Mouse (Mus musculus): Measurements from ENCODE around the gene Galr2.

Galr2 gene

DNA sequence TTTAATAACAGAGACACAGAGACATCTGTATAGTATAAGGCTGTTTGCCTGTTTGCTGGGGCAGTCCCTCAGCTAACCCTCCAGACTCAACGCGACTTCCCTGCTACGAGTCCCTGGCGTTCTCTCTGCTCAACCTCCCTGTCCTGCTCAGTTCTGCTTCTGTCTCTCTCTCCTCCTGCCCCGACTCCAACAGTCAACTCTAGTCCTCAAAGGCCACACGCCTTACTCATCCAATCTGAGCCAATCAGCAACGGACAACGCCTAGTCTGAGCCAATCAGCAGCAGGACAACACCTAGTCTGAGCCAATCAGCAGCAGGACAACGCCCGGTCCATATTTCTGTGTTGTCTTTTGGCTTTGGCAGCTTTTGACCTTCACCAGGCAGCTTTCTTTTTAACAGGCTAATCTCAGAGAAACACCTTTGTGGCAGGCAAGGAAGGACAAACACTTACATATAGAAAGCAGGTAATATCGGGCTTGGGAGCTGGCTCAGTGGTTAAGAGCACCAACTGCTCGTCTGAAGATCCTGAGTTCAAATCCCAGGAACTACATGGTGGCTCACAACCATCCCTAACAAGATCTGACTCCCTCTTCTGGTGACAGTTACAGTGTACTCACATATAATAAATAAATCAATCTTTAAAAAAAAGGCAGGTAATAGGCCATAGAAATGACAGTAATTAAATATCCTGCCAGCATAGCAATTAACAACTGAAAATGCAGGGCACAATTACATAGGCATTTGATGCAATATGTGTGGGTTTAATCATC is 27.2 kb downstream of the Galr2 start:
- no peak for DNase-seq

DNA sequence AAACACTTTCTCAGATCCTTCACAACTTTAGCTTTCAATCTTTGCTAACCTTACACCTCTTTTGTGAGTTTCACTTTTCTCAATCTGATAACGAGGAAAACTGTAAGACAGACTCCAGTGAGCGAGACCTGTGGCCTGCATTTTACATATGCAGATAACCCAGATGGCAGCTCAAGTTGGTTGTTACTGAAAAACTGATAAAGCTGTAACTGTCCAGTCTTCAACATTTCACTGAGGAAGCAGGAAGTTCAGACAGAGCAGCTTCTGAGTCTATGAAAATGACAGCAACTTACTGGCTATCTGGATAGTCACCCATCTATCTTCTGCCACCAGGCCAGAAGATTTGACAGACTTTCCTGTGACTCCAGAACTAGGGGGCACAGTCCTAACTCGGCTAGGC is 28.9 kb downstream of the Galr2 start:
- DNase-seq = no peak

DNA sequence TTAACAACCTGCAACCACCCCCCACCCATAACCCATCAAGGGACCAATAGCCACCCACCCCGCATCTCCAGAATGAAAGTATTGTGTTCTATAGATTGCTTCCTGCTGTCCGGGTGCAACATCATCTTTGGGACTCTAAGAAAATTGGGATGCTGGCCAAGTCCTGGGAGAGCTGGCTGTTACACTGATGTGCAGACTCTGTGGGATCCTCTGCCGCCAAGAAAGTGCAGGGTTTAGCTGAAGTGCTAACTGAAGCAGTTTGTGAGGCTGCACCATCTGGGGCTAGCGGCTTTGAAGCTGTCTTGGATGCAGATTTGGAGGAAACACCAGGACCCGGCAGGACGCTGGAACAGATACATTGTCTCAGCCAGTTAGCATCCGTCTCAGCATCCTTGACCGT is 30.4 kb downstream of the Galr2 start:
- peak; percentile 43 for DNase-seq

DNA sequence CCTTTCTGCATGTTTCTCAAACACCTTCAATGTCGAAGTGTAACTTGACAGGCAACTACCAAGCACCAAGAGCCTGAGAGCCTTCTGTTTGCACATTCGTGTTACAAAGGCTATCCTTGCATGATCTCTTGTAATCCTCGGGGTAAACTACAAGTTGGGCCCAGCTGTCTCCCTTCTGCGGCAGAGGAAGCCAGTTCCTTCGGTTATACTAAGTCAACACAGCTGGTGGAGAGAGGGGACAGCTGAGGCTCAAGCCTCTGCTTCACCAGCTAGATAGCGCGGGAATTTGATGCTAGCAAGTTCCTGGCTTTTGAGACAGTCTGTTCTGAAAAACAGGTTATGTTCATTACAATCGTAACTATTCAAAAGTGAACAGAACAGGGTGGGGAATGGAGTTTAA is 31.6 kb downstream of the Galr2 start:
- DNase-seq = no peak

DNA sequence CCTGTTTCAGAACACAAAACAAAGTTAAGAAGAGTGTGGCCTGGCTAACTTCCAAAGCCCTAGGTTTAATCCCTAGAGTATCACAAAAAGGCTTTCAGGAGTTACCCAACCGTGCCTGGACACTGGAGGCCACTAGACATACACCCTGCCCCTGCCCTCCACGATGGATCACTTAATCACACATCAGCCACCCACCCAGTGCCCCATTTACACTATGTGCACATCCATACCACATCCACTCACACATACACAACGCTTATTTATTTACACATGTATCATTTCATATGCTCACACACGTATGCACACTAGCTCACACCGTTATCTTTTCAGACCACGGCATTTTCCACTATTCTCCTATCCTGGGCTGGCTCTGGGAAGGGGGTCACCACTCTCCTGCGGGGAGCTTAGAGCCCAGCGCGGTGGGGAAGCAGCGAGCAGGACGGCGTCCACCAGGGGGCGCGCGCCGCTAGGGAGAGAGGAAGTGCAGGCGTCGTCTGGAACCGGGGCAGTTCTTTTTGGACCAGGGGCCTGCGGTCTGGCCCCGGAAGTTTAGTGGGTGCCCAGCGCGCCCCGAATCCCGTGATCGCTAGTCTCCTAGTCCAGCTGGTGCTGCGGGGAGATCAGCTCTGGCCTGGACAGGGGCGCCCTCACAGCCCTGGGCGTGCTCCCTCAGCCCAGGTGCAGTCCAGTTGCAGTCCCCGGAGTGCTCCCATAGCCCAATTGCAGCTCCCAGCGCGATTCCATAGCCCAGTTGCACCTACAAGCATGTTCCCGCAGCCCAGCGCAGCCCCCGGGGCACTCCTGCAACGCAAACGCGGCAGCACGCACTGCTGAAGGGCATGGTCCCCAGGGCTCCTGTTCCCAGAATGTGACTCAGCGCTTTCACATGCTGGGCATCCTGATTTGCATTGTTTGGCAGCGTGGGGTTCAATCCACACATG is 38.2 kb downstream of the Galr2 start:
- peak; percentile 99 for DNase-seq

DNA sequence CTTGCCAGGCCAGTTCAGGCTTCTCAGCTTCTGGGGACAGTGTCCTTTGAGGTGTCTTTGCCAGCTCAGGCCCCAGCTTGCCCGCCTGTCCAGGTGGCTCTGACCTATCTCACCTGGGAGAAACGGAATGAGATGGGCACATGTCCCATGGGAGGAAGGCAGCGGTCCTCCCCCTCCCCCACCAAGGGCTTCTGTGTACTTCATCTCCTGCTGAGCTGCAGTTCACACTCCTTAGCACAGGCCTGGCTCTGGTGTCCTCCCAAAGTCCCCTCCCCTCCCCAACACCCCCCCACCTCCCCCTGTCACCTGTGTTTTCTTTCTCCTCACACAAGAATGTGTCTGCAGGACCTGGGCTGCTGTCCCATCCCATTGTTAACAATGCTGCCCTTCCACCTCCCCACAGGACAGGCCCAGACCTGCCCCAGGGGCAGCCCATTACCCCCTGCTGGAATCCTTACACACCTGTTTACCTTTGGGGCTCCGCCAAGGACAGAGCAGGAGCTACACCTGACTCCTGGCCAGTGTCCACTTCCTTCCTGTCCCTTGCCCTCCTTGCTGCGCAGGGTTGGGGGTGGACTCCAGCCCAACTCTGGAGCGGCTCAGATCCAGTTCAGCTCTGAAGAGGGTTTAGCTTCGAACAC is 46.3 kb downstream of the Galr2 start:
- DNase-seq = no peak

DNA sequence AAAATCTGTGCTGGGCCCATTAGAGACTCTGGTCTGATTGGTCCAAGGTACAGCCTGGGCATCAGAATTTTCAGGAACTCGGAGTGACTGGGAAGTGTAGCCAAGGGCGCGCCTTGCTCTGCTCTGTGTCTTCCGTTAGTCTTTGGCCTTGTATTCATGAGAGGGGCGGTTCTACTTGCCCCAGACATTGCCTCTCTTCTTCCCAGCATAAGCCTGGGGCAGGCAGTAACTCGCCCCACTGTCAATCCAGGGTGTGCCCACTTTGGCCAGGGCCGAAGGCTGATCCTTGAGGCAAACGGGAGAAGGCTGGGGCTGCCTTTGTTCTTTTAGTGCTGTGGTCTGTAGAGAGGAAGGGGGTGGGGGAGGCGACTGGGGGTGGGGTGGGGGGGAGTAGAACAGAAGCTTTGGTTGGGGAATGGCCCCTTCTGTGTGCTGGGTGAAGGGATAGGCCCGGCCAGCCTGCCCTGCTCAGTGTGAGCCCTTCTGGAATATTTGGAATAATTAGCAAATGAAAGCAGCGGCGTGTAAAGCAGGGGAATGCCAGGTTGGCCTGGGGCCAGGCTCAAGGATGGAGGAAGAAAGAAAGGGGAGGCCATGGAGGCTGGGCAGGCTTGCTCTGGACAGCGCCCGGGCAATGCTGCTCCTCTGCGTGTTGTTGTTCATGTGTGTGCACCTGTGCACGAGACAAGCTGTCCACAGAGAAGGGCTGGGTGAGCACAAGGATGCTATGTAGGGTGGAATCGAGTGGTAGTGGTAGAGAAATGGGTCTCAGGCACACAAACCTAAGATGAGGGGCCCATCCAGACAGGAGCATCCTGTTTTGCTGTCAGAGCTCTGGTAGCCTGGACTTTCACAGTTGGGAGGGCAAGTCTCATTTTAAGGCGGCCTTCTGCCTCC is 48.8 kb downstream of the Galr2 start:
- DNase-seq = peak; percentile 69

DNA sequence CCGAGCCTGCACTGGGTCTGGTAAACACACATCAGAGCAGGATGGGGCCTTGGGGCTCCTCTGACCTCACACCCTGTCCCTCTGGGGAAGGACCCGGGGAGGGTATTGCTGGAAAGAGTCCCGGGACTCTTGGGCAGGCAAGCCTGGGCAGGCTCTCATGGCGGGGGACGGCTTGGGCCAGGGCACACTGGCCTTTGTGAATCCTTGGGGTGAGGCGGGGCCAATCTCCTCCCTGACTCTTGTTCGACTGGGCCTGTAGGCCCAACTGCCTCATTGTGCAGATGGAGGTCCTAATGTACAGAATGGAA is 49.4 kb downstream of the Galr2 start:
- DNase-seq = no peak

DNA sequence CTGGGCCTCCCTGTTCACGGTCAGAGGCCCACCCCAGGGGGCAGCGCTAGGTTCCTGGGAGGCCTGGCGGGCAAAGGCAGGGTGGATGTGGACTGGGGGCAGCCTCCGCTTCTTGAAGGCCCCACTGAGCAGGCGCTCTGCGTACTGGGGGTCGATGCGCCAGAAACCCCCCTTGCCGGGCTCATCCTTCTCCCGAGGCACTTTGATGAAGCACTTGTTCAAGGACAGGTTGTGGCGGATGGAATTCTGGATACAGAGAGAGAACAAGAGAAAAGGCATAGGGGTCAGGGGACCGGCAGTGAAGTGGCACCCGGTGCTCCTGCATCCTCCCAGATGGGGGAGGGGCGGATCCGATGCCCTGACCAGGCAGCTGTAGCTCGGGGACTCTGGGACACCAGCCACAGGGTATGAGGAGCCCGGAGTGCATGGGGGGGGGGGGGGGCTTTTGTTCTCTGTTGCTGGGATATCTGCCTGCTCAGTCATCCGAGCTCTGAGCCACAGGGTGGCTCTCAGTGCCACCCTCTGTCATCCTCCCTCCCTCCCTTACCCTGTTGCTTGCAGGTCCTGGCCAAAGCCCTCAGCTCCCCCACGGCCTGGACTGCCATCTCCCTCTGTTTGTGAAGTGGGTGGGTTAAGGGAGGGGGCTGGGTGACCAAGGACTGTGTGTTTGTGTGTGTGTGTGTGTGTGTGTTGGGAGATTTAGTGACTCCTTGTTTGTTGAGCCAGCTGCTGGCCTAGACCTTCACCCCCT is 51.7 kb downstream of the Galr2 start:
- DNase-seq = peak; percentile 65

DNA sequence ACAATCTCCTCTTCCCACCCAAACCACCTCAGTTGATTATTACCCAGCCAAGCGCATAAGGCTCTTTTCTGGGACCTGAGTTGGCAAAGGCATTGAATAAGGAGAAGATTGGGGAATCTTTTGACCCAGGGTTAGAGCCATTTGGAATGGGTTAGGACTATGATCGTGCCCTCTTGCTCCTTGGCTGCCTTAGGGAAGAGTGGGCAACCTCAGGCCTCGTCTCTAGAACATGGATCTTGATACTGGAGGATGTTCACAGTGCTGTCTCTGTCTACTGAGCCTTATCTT is 52.2 kb downstream of the Galr2 start:
- no peak for DNase-seq

All from right cerebral cortex, postnatal 4 days (tissue).